Mouse (Mus musculus): ENCODE measurements around the gene Xiap. TPM values are rescaled to one million over a fixed set of nuclear protein-coding genes. Genes with fewer than 3 reads are reported as not detected.
"Not testable (repeated sequence)": the region's sequence is repeated elsewhere in the genome, so short reads cannot be mapped to it uniquely, and the experiment has no call there.

Xiap gene
- 46.3 and 48.0 TPM in 2 replicates for polyA plus RNA-seq (2012; rRNA removed)

DNA sequence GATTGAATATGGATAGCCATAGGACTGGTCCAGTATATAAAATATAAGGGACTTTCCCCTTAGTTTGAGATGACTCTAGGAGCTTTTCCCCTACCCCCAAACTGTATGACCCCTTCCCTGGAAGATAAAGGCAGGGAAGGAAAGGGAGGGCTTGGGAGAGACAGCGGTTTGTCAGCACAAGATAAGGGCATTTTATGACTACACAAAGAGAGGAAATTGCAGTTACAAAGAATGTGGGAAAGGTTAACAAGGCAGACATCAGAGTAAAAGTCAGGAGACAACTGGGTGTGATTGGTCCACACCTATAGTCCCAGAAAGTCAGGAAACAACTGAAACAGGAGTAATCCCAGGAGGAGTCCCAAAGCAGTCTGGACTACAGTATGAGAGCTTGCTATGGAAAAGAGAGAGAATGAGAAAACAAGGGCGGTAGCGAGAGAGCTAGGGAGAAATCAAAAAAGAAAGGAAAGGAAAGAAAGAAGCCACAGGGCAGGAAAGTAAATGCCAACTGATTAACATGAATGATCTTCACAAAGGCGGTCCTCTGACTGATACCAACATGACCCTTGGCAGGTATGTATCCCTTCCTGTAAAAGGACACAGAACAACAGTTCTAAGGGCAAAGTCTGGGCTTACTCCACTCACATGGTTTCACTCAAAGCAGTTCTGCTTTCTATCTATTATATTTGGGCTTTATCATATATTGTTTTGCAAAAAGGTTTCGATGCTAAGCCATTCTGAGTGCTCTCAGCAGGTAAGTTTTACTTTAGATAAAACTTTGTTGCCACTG is at the start of gene Xiap:
Xiap (plus strand) TSS at position 398 of the 787 bp plus-strand sequence.
- no peak for DNase-seq
- no peak within 1 kb of the TSS for H3K4me3 ChIP-seq (replicated peaks; ENCODE audit: insufficient read depth, low read depth, low read length)
- TF ChIP-seq POLR2A (IDR thresholded peaks at IDR 0.05; ENCODE audit: borderline replicate concordance, insufficient read depth, low read length) (no peak), CTCF (IDR thresholded peaks at IDR 0.05; ENCODE audit: borderline replicate concordance, insufficient read depth, low read depth, low read length) (no peak)
- WGBS, result 90% methylated on average over 5 of the region's 5 CpGs
- no peaks in the 10 kb centered on the region for H3K4me1 ChIP-seq (ENCODE audit: control insufficient read depth, insufficient read depth, low read length)
- H3K27ac ChIP-seq (ENCODE audit: insufficient read depth, low read length), result no peak within 1 kb of the TSS
- no peaks in the 10 kb centered on the region for H3K27me3 ChIP-seq (ENCODE audit: control insufficient read depth, insufficient read depth, low read length)

DNA sequence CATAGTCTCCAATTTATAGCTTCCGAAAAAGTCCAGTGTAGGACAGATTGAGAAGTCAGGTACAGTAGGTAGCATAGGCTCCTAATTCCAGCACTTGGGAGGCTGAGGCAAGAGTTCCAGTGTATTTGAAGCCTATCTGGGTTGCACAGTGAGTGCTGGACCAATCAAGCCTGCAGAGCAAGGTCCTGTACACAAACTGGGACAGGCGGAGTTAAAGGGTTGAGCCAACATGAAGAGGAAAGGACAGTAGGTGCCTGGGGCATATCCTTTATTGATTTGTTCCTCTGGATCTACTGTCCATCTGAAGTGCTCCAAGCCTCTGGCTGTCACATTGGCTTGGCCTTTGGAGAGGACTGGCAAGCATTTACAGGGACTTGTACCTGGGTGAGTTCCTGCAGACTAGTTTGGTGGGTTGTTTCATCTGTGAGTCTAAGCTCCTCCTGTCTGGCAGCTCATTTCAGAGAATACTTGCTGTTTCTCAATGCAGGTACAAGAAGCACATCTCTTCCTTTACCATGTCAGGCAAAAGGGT is 46.7 kb upstream of the Xiap start:
- 97% methylated on average over 2 of the region's 2 CpGs for WGBS
- Histone ChIP-seq H3K4me1 (ENCODE audit: control insufficient read depth, insufficient read depth, low read length) (no peaks in the 10 kb centered on the region), H3K27ac (ENCODE audit: insufficient read depth, low read length) (no peak overlapping the region), H3K4me3 (replicated peaks; ENCODE audit: insufficient read depth, low read depth, low read length) (no peak overlapping the region), H3K27me3 (ENCODE audit: control insufficient read depth, insufficient read depth, low read length) (no peaks in the 10 kb centered on the region)
- no peak for TF ChIP-seq POLR2A (IDR thresholded peaks at IDR 0.05; ENCODE audit: borderline replicate concordance, insufficient read depth, low read length)
- TF ChIP-seq CTCF (IDR thresholded peaks at IDR 0.05; ENCODE audit: borderline replicate concordance, insufficient read depth, low read depth, low read length), result no peak
- DNase-seq, result no peak

DNA sequence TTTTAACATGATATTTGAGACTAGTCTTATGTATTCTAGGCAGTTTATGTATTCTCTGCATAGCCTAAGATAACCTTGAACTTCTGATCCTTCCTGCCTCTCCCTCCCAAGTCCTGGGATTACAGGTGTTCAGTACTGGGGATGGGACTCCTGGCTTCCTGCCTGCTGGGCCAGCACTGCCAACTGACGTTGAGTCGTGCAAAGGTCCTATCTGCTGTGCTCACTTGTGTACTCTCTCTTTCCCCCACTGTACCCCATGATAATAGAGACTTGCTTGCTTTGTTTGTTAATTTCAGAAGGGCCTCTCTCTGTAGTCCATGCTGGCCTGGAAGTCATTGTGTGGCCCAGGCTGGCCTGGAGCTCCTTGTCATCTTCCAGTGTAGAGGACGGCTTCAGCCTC is 45.7 kb upstream of the Xiap start:
- no peak overlapping the region for H3K4me3 ChIP-seq (replicated peaks; ENCODE audit: insufficient read depth, low read depth, low read length)
- TF ChIP-seq POLR2A (IDR thresholded peaks at IDR 0.05; ENCODE audit: borderline replicate concordance, insufficient read depth, low read length) (no peak), CTCF (IDR thresholded peaks at IDR 0.05; ENCODE audit: borderline replicate concordance, insufficient read depth, low read depth, low read length) (no peak)
- H3K27ac ChIP-seq (ENCODE audit: insufficient read depth, low read length), result no peak overlapping the region
- H3K27me3 ChIP-seq (ENCODE audit: control insufficient read depth, insufficient read depth, low read length), result no peaks in the 10 kb centered on the region
- no peaks in the 10 kb centered on the region for H3K4me1 ChIP-seq (ENCODE audit: control insufficient read depth, insufficient read depth, low read length)
- 33% methylated on average over 3 of the region's 3 CpGs for WGBS
- DNase-seq, result no peak

DNA sequence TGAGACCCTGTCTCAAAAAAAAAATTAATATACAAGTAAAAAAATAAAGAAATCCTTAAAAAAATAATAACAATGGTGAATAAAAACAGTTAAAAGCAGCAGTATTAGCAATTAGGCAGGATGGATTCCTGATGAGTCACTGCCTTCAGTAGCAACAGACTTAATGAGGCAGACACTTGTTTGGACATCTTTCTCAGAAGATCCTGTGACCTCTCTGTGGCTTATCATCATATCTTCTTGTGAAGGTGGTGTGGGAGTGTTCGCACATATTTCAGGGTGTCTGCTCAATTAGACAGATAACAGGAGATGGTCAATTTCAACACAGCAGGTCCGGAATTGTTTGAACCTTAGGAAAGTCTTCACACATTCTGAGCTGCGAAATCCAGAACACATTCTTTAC is 45.0 kb upstream of the Xiap start:
- no peak for DNase-seq
- TF ChIP-seq POLR2A (IDR thresholded peaks at IDR 0.05; ENCODE audit: borderline replicate concordance, insufficient read depth, low read length), result no peak
- TF ChIP-seq CTCF (IDR thresholded peaks at IDR 0.05; ENCODE audit: borderline replicate concordance, insufficient read depth, low read depth, low read length), result no peak
- Histone ChIP-seq H3K27me3 (ENCODE audit: control insufficient read depth, insufficient read depth, low read length) (no peaks in the 10 kb centered on the region), H3K4me1 (ENCODE audit: control insufficient read depth, insufficient read depth, low read length) (no peaks in the 10 kb centered on the region), H3K4me3 (replicated peaks; ENCODE audit: insufficient read depth, low read depth, low read length) (no peak overlapping the region), H3K27ac (ENCODE audit: insufficient read depth, low read length) (no peak overlapping the region)
- 87% methylated on average over 3 of the region's 3 CpGs for WGBS

- Histone ChIP-seq H3K4me3 (replicated peaks; ENCODE audit: insufficient read depth, low read depth, low read length) (no peak overlapping the region), H3K27ac (ENCODE audit: insufficient read depth, low read length) (no peak overlapping the region), H3K27me3 (ENCODE audit: control insufficient read depth, insufficient read depth, low read length) (no peaks in the 10 kb centered on the region), H3K4me1 (ENCODE audit: control insufficient read depth, insufficient read depth, low read length) (no peaks in the 10 kb centered on the region)
- TF ChIP-seq POLR2A (IDR thresholded peaks at IDR 0.05; ENCODE audit: borderline replicate concordance, insufficient read depth, low read length) (no peak), CTCF (IDR thresholded peaks at IDR 0.05; ENCODE audit: borderline replicate concordance, insufficient read depth, low read depth, low read length) (no peak)
- DNase-seq, result no peak
- WGBS, result 9% methylated on average over 1 of the region's 1 CpGs
These were observed 41.4 kb upstream of the Xiap start for GRCm38 (mm10) chrX:42018030-42018429.

DNA sequence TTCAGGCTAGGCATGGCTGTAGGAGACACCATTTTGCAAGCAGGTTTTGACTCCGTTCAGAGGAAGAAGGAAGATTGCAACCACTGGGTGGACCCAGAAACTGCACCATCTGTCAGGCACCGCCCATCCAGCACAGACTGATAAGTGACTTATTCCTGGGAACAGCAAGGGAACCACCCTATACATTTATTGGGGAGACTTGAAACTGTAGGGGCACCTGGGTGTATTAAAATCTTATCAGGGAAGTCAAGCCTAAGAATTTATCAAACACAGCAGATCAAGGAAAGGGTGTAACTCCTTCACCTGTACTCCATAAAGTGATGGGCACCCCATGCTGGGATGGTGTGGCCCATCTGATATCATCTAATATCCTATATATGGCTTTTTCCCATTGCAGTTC is 40.0 kb upstream of the Xiap start:
- WGBS, result 75% methylated on average over 2 of the region's 2 CpGs

GRCm38 (mm10) chrX:42025802-42026440 is 33.6 kb upstream of the Xiap start:
- DNase-seq; H3K27me3 ChIP-seq (ENCODE audit: control insufficient read depth, insufficient read depth, low read length); H3K4me1 ChIP-seq (ENCODE audit: control insufficient read depth, insufficient read depth, low read length); H3K4me3 ChIP-seq (replicated peaks; ENCODE audit: insufficient read depth, low read depth, low read length); H3K27ac ChIP-seq (ENCODE audit: insufficient read depth, low read length): not testable (repeated sequence)
- WGBS, result no CpG with 5 or more reads among the region's 3 CpGs

More for the DNA sequence above, 40.0 kb upstream of the Xiap start:
- Histone ChIP-seq H3K27ac (ENCODE audit: insufficient read depth, low read length) (no peak overlapping the region), H3K4me1 (ENCODE audit: control insufficient read depth, insufficient read depth, low read length) (no peaks in the 10 kb centered on the region), H3K4me3 (replicated peaks; ENCODE audit: insufficient read depth, low read depth, low read length) (no peak overlapping the region), H3K27me3 (ENCODE audit: control insufficient read depth, insufficient read depth, low read length) (no peaks in the 10 kb centered on the region)
- no peak for DNase-seq
- TF ChIP-seq POLR2A (IDR thresholded peaks at IDR 0.05; ENCODE audit: borderline replicate concordance, insufficient read depth, low read length) (no peak), CTCF (IDR thresholded peaks at IDR 0.05; ENCODE audit: borderline replicate concordance, insufficient read depth, low read depth, low read length) (no peak)

DNA sequence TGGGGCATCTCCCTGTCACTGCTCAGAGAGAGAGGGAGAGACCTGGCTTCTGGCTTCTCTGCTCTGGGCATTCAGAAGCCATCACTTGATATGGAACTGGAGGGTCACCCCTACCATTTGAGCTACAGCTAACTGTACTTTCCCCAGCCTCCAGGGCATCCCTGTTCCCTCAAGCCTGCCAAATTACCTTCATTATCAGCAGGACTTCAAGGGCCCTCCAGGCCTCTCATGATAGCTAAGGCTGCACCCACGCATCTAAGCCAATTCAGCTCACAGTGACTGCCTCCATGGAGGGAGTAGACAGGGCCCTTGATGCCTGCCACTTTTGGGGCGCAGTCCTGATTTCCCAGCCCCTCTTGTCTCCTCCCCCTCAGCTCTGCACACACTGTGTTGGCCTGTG is 32.5 kb upstream of the Xiap start:
- WGBS, result 74% methylated on average over 2 of the region's 2 CpGs
- DNase-seq; H3K4me1 ChIP-seq (ENCODE audit: control insufficient read depth, insufficient read depth, low read length); H3K27me3 ChIP-seq (ENCODE audit: control insufficient read depth, insufficient read depth, low read length); H3K4me3 ChIP-seq (replicated peaks; ENCODE audit: insufficient read depth, low read depth, low read length); H3K27ac ChIP-seq (ENCODE audit: insufficient read depth, low read length): not testable (repeated sequence)
